Mouse (Mus musculus) heart, embryonic 13.5 days (tissue): ENCODE results near the gene Zfp866. TPM values are rescaled to one million over a fixed set of nuclear protein-coding genes. Genes with fewer than 3 reads are reported as not detected.
A peak's percentile ranks its signal among the peaks of the same experiment; 100 is the strongest.

Experiments used
- ATAC-seq: fragments of 200-750 bp; cut with Nextera tagmentation; 2 replicates; pipeline ENCODE4 v1.8.0; 2017; ENCODE audit warnings: moderate TSS enrichment; ENCODE audit not compliant: insufficient number of reproducible peaks, low FRiP score, low TSS enrichment; ENCODE audit errors: extremely low read depth
- H3K27ac ChIP-seq: fragments of 300-500 bp; sonication (generic); replicated peaks from 2 replicates; pipeline ENCODE4 v1.5.1; 2015; ENCODE audit warnings: moderate library complexity, mild to moderate bottlenecking, inconsistent platforms
- H3K27me3 ChIP-seq: fragments of 300-500 bp; sonication (generic); replicated peaks from 2 replicates; pipeline ENCODE4 v1.6.1; 2015; ENCODE audit warnings: mild to moderate bottlenecking, inconsistent platforms
- H3K36me3 ChIP-seq: fragments of 300-500 bp; sonication (generic); 2 replicates; pipeline ENCODE4 v1.6.1; 2015; ENCODE audit warnings: mild to moderate bottlenecking, inconsistent platforms
- H3K4me1 ChIP-seq: fragments of 300-500 bp; sonication (generic); 2 replicates; pipeline ENCODE4 v1.6.1; 2015; ENCODE audit warnings: inconsistent platforms
- H3K4me2 ChIP-seq: fragments of 300-500 bp; sonication (generic); 2 replicates; pipeline ENCODE4 v1.6.1; 2015; ENCODE audit warnings: inconsistent platforms, mild to moderate bottlenecking, moderate library complexity
- H3K4me3 ChIP-seq: fragments of 300-500 bp; sonication (generic); 2 replicates; pipeline ENCODE4 v1.5.1; 2015; ENCODE audit warnings: moderate library complexity, mild to moderate bottlenecking, inconsistent platforms
- H3K9ac ChIP-seq: fragments of 300-500 bp; sonication (generic); 2 replicates; pipeline ENCODE4 v1.6.1; 2015; ENCODE audit warnings: inconsistent platforms, mild to moderate bottlenecking, moderate library complexity
- H3K9me3 ChIP-seq: fragments of 300-500 bp; sonication (generic); 2 replicates; pipeline ENCODE4 v1.6.1; 2016; ENCODE audit warnings: inconsistent platforms
- WGBS: fragments of 180-500 bp; shearing (Covaris S2); methylation state at CpG from one replicate; pipeline ENCODE4 v1.1.7; 2015; ENCODE audit warnings: mixed read lengths; 5-methylcytosine and 5-hydroxymethylcytosine counted together
- polyA plus RNA-seq: library from polyadenylated mRNA; unstranded; fragments of >200 nt; fragmentation: Nextera tagmentation; extraction: Ambion mirVana; gene quantifications from 2 replicates; pipeline ENCODE4 v1.2.1, GENCODE M21; 2015

Zfp866 gene
- polyA plus RNA-seq, 1 experiment from 2014 or later: 15.1 TPM

- Histone ChIP-seq H3K4me2 (peak overlapping the region; percentile 92), H3K27me3 (no peaks in the 10 kb centered on the region), H3K36me3 (peaks cover 80% of the 10 kb centered on the region), H3K9ac (peak overlapping the region; percentile 81), H3K9me3 (no peaks in the 10 kb centered on the region), H3K4me3 (peak overlapping the region; percentile 64), H3K4me1 (peaks cover 9% of the 10 kb centered on the region), H3K27ac (no peak overlapping the region)
- WGBS: 2% methylated on average over 23 of the region's 23 CpGs
- 0 out of 2 replicates have a peak, but pooled peaks have one; percentile 9 for ATAC-seq
These were observed 18.0 kb upstream of the Zfp866 start for GRCm38 (mm10) chr8:69808864-69809403.

- 6% methylated on average over 28 of the region's 28 CpGs for WGBS
- no peaks in the 10 kb centered on the region for H3K9me3 ChIP-seq
- H3K36me3 ChIP-seq: peaks cover 80% of the 10 kb centered on the region
- peak within 1 kb of the TSS; percentile 81 for H3K9ac ChIP-seq
- no peak for ATAC-seq
- peak within 1 kb of the TSS; percentile 64 for H3K4me3 ChIP-seq
- H3K27me3 ChIP-seq: no peaks in the 10 kb centered on the region
- H3K27ac ChIP-seq: no peak within 1 kb of the TSS
- H3K4me1 ChIP-seq: peaks cover 9% of the 10 kb centered on the region
- H3K4me2 ChIP-seq: peak within 1 kb of the TSS; percentile 92
These were observed 17.3 kb upstream of the Zfp866 start, which contains the start of gene Gmip for GRCm38 (mm10) chr8:69808094-69808863. Gene Gmip, plus strand, starts transcription at chr8:69808679.

- ATAC-seq: no peak
- Histone ChIP-seq H3K27ac (no peak overlapping the region), H3K4me3 (no peak overlapping the region), H3K9ac (no peak overlapping the region), H3K36me3 (peaks cover 82% of the 10 kb centered on the region), H3K4me1 (peaks cover 9% of the 10 kb centered on the region), H3K27me3 (no peaks in the 10 kb centered on the region), H3K4me2 (no peak overlapping the region), H3K9me3 (no peaks in the 10 kb centered on the region)
- 88% methylated on average over 5 of the region's 5 CpGs for WGBS
These were observed 16.3 kb upstream of the Zfp866 start for GRCm38 (mm10) chr8:69807236-69807635.

GRCm38 (mm10) chr8:69805491-69805890 is 14.5 kb upstream of the Zfp866 start:
- H3K27ac ChIP-seq: no peak overlapping the region
- no peaks in the 10 kb centered on the region for H3K27me3 ChIP-seq
- no peaks in the 10 kb centered on the region for H3K9me3 ChIP-seq
- no peak overlapping the region for H3K4me2 ChIP-seq
- peaks cover 9% of the 10 kb centered on the region for H3K4me1 ChIP-seq
- 88% methylated on average over 9 of the region's 9 CpGs for WGBS
- H3K36me3 ChIP-seq: peaks cover 82% of the 10 kb centered on the region
- H3K9ac ChIP-seq: no peak overlapping the region
- ATAC-seq: no peak
- H3K4me3 ChIP-seq: no peak overlapping the region

GRCm38 (mm10) chr8:69805086-69805485 is 14.1 kb upstream of the Zfp866 start:
- H3K4me3 ChIP-seq: no peak overlapping the region
- peaks cover 9% of the 10 kb centered on the region for H3K4me1 ChIP-seq
- ATAC-seq: no peak
- 96% methylated on average over 10 of the region's 10 CpGs for WGBS
- peaks cover 82% of the 10 kb centered on the region for H3K36me3 ChIP-seq
- H3K27ac ChIP-seq: no peak overlapping the region
- H3K4me2 ChIP-seq: no peak overlapping the region
- H3K27me3 ChIP-seq: no peaks in the 10 kb centered on the region
- no peak overlapping the region for H3K9ac ChIP-seq
- H3K9me3 ChIP-seq: no peaks in the 10 kb centered on the region

GRCm38 (mm10) chr8:69804537-69804936 is 13.6 kb upstream of the Zfp866 start:
- H3K9me3 ChIP-seq: no peaks in the 10 kb centered on the region
- H3K4me1 ChIP-seq: peaks cover 9% of the 10 kb centered on the region
- ATAC-seq: no peak
- 92% methylated on average over 6 of the region's 6 CpGs for WGBS
- no peak overlapping the region for H3K4me2 ChIP-seq
- no peaks in the 10 kb centered on the region for H3K27me3 ChIP-seq
- peaks cover 87% of the 10 kb centered on the region for H3K36me3 ChIP-seq
- no peak overlapping the region for H3K4me3 ChIP-seq
- H3K9ac ChIP-seq: no peak overlapping the region
- H3K27ac ChIP-seq: no peak overlapping the region

GRCm38 (mm10) chr8:69803366-69803765 is 12.4 kb upstream of the Zfp866 start:
- peaks cover 99% of the 10 kb centered on the region for H3K36me3 ChIP-seq
- no peak overlapping the region for H3K4me3 ChIP-seq
- H3K9ac ChIP-seq: no peak overlapping the region
- H3K9me3 ChIP-seq: no peaks in the 10 kb centered on the region
- WGBS: 90% methylated on average over 7 of the region's 7 CpGs
- no peak for ATAC-seq
- no peak overlapping the region for H3K27ac ChIP-seq
- H3K4me2 ChIP-seq: no peak overlapping the region
- no peaks in the 10 kb centered on the region for H3K27me3 ChIP-seq
- peaks cover 3% of the 10 kb centered on the region; the same call in 1 of the 2 replicates for H3K4me1 ChIP-seq

GRCm38 (mm10) chr8:69802216-69802615 is 11.2 kb upstream of the Zfp866 start:
- H3K36me3 ChIP-seq: peaks cover 100% of the 10 kb centered on the region
- H3K9me3 ChIP-seq: no peaks in the 10 kb centered on the region
- no peak overlapping the region for H3K27ac ChIP-seq
- H3K4me3 ChIP-seq: no peak overlapping the region
- no peak overlapping the region for H3K4me2 ChIP-seq
- H3K9ac ChIP-seq: no peak overlapping the region
- H3K27me3 ChIP-seq: no peaks in the 10 kb centered on the region
- ATAC-seq: no peak
- H3K4me1 ChIP-seq: no peaks in the 10 kb centered on the region

- no peak for ATAC-seq
- Histone ChIP-seq H3K27me3 (no peaks in the 10 kb centered on the region), H3K36me3 (peaks cover 100% of the 10 kb centered on the region), H3K9me3 (no peaks in the 10 kb centered on the region), H3K4me3 (no peak overlapping the region), H3K4me1 (no peaks in the 10 kb centered on the region), H3K4me2 (no peak overlapping the region), H3K27ac (no peak overlapping the region), H3K9ac (no peak overlapping the region)
- 90% methylated on average over 4 of the region's 4 CpGs for WGBS
These were observed 10.8 kb upstream of the Zfp866 start for GRCm38 (mm10) chr8:69801796-69802195.

- Histone ChIP-seq H3K4me3 (no peak overlapping the region), H3K9me3 (no peaks in the 10 kb centered on the region), H3K36me3 (peaks cover 100% of the 10 kb centered on the region), H3K4me1 (no peaks in the 10 kb centered on the region), H3K9ac (no peak overlapping the region), H3K4me2 (no peak overlapping the region), H3K27ac (no peak overlapping the region), H3K27me3 (no peaks in the 10 kb centered on the region)
- 93% methylated on average over 5 of the region's 5 CpGs for WGBS
- no peak for ATAC-seq
These were observed 9.0 kb upstream of the Zfp866 start for GRCm38 (mm10) chr8:69799946-69800345.

GRCm38 (mm10) chr8:69799261-69799660 is 8.3 kb upstream of the Zfp866 start:
- no peak for ATAC-seq
- no peak overlapping the region for H3K27ac ChIP-seq
- H3K9ac ChIP-seq: no peak overlapping the region
- H3K36me3 ChIP-seq: peaks cover 100% of the 10 kb centered on the region
- H3K4me2 ChIP-seq: no peak overlapping the region
- no peaks in the 10 kb centered on the region for H3K9me3 ChIP-seq
- no peaks in the 10 kb centered on the region for H3K4me1 ChIP-seq
- no peak overlapping the region for H3K4me3 ChIP-seq
- WGBS: 89% methylated on average over 8 of the region's 8 CpGs
- H3K27me3 ChIP-seq: no peaks in the 10 kb centered on the region

- Histone ChIP-seq H3K4me2 (no peak overlapping the region), H3K9me3 (no peaks in the 10 kb centered on the region), H3K4me3 (no peak overlapping the region), H3K27ac (no peak overlapping the region), H3K9ac (no peak overlapping the region), H3K36me3 (peaks cover 94% of the 10 kb centered on the region), H3K4me1 (peaks cover 6% of the 10 kb centered on the region), H3K27me3 (no peaks in the 10 kb centered on the region)
- 90% methylated on average over 10 of the region's 10 CpGs for WGBS
- ATAC-seq: no peak
These were observed 6.7 kb upstream of the Zfp866 start for GRCm38 (mm10) chr8:69797661-69798060.
